Mouse (Mus musculus): Measurements from ENCODE around the gene Os9. TPM values are rescaled to one million over a fixed set of nuclear protein-coding genes. Genes with fewer than 3 reads are reported as not detected.

Gene Os9
- total and polyA plus RNA-seq, 3 experiments: 42.4 to 60.4 TPM; not detected in 1

DNA sequence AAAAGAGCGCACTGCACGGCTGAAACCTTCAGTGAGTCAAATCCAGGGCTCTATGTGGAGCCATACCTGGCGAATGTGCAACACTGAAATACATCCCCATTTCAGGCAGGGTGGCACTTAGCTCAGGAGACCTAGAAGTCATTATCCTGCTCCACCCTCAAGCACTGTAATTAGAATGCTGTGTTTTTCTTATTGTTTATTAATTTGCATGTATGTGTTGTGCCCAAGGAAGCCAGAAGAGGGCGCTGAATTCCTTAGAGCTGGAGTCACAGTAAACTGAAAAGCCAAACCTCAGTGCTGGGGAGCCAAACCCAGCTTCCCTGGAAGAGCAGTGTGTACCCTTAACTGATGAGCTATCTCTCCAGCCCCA lies 2.5 kb upstream of the Os9 start (continued):
- TF ChIP-seq ZKSCAN1 (IDR thresholded peaks at IDR 0.05; ENCODE audit: low read depth, low read length): no peak; the same call in 1 of the 2 replicates
- TF ChIP-seq BHLHE40 (IDR thresholded peaks at IDR 0.05; ENCODE audit: borderline replicate concordance, low read depth, low read length): peak; percentile 28; the same call in 1 of the 2 replicates
- TF ChIP-seq MYB (IDR thresholded peaks at IDR 0.05; ENCODE audit: low read depth, low read length): no peak
- no peak for TF ChIP-seq ZMIZ1 (IDR thresholded peaks at IDR 0.05; ENCODE audit: low read depth, low read length)
- no peak for TF ChIP-seq UBTF (IDR thresholded peaks at IDR 0.05; ENCODE audit: borderline replicate concordance, insufficient read depth, low read depth, low read length)
- no peak for TF ChIP-seq POLR2A (IDR thresholded peaks at IDR 0.05; ENCODE audit: control insufficient read depth in 1 of 2, insufficient read depth in 1 of 2, low read depth in 1 of 2, low read length in 2 of 2, poor library complexity in 1 of 2)
- TF ChIP-seq CTCF (IDR thresholded peaks at IDR 0.05 in 2 of 3, conservative IDR thresholded peaks at IDR 0.05 in 1 of 3; ENCODE audit: control insufficient read depth in 1 of 3, insufficient read depth in 1 of 3, low read depth in 2 of 3, low read length in 3 of 3, poor library complexity in 1 of 3, severe bottlenecking in 1 of 3): peak; percentile 61 to 85 (median 73)
- TF ChIP-seq MAX (IDR thresholded peaks at IDR 0.05; ENCODE audit: low read length): no peak; the same call in none of the 2 replicates
- no peak for TF ChIP-seq CHD2 (IDR thresholded peaks at IDR 0.05; ENCODE audit: low read length)

DNA sequence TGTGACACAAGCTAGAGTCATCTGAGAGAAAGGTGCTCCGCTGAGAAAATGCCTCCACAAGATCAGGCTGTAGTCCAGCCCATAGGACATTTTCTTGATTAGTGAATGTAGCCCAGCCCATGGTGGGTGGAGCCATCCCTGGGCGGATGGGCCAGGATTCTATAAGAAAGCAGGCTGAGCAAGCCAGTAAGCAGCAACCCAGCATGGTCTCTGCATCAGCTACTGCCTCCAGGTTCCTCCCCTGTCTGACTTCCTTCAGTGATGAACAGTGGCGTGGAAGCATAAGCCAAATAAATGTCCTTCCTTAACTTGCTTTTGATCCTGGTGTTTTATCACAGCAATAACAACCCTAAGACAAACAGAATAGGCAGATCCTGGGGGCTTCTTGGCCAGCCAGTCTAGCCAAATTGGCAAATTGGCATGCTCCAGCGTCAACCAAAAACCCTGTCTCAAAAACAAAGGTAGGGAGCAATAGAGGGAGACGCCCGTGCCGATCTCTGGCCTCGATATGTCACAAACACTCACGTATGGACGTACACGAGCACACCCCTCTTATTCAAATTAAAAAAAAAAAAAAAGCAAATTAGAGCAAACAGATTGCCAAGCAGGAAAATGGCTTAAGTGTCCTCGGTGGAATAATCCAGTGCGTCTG lies 2.0 kb upstream of the Os9 start:
- no peaks in the 10 kb centered on the region for H3K27me3 ChIP-seq (ENCODE audit: control insufficient read depth in 1 of 2, insufficient read depth in 2 of 2, low read length in 2 of 2)
- 0 out of 2 replicates have a peak, but pooled peaks have one; percentile 7 for TF ChIP-seq ZC3H11A (IDR thresholded peaks at IDR 0.05; ENCODE audit: low read depth, low read length)
- TF ChIP-seq MAFK (IDR thresholded peaks at IDR 0.05; ENCODE audit: borderline replicate concordance, low read depth, low read length): no peak
- peak; percentile 96 for TF ChIP-seq TBP (IDR thresholded peaks at IDR 0.05; ENCODE audit: low read depth, low read length)
- 0 out of 2 replicates have a peak, but pooled peaks have one; percentile 20 for TF ChIP-seq ZKSCAN1 (IDR thresholded peaks at IDR 0.05; ENCODE audit: low read depth, low read length)
- peak; percentile 31; the same call in 1 of the 2 replicates for TF ChIP-seq MYC (IDR thresholded peaks at IDR 0.05; ENCODE audit: low read depth, low read length)
- TF ChIP-seq TCF12 (IDR thresholded peaks at IDR 0.05; ENCODE audit: low read depth, low read length): peak; percentile 53
- TF ChIP-seq ZNF384 (IDR thresholded peaks at IDR 0.05; ENCODE audit: low read depth, low read length): peak; percentile 59
- peak in 1 of 2 experiments; percentile 88; a peak in 2 of 4 replicates for TF ChIP-seq POLR2A (IDR thresholded peaks at IDR 0.05; ENCODE audit: control insufficient read depth in 1 of 2, insufficient read depth in 1 of 2, low read depth in 1 of 2, low read length in 2 of 2, poor library complexity in 1 of 2)
- TF ChIP-seq POLR2AphosphoS5 (IDR thresholded peaks at IDR 0.05; ENCODE audit: borderline replicate concordance, low read depth, low read length): no peak; the same call in 1 of the 2 replicates
- peak; percentile 67 for TF ChIP-seq SIN3A (IDR thresholded peaks at IDR 0.05; ENCODE audit: low read length)
- peak; percentile 72 for TF ChIP-seq POLR2AphosphoS2 (IDR thresholded peaks at IDR 0.05; ENCODE audit: low read length)
- TF ChIP-seq MAZ (IDR thresholded peaks at IDR 0.05; ENCODE audit: low read depth, low read length): 0 out of 2 replicates have a peak, but pooled peaks have one; percentile 36
- TF ChIP-seq NELFE (IDR thresholded peaks at IDR 0.05; ENCODE audit: low read depth, low read length): peak; percentile 76
- TF ChIP-seq RAD21 (IDR thresholded peaks at IDR 0.05; ENCODE audit: low read depth, low read length): no peak
- peak; percentile 67 for TF ChIP-seq MXI1 (IDR thresholded peaks at IDR 0.05; ENCODE audit: low read depth, low read length)
- no peak for TF ChIP-seq HCFC1 (IDR thresholded peaks at IDR 0.05; ENCODE audit: low read depth, low read length)
- peak; percentile 93; the same call in 1 of the 2 replicates for TF ChIP-seq ZMIZ1 (IDR thresholded peaks at IDR 0.05; ENCODE audit: low read depth, low read length)
- peak; percentile 46; the same call in 1 of the 2 replicates for TF ChIP-seq ETS1 (IDR thresholded peaks at IDR 0.05; ENCODE audit: low read depth, low read length)
- TF ChIP-seq USF1 (IDR thresholded peaks at IDR 0.05; ENCODE audit: low read depth, low read length): 0 out of 2 replicates have a peak, but pooled peaks have one; percentile 15
- no peaks in the 10 kb centered on the region for H3K9me3 ChIP-seq (replicated peaks; ENCODE audit: insufficient read depth, low read length)
- peaks cover 6 to 28% of the 10 kb centered on the region in 2 experiments for H3K4me1 ChIP-seq (ENCODE audit: control insufficient read depth in 1 of 2, insufficient read depth in 2 of 2, low read length in 2 of 2)
- peak overlapping the region; percentile 50 to 62 for H3K4me3 ChIP-seq (ENCODE audit: control insufficient read depth in 1 of 2, insufficient read depth in 1 of 2, low read depth in 2 of 2, low read length in 2 of 2)
- peak overlapping the region; percentile 65 for H3K27ac ChIP-seq (ENCODE audit: control insufficient read depth, low read depth, low read length)
- H3K79me2 ChIP-seq (ENCODE audit: control insufficient read depth, insufficient read depth, low read length, poor library complexity): peaks cover 7% of the 10 kb centered on the region
- DNase-seq (ENCODE audit: low read depth, low spot score): peak; percentile 90
- peak overlapping the region; percentile 58 for H3K9ac ChIP-seq (ENCODE audit: control insufficient read depth, low read depth, low read length, poor library complexity, severe bottlenecking)
- H3K36me3 ChIP-seq (ENCODE audit: control insufficient read depth in 1 of 2, insufficient read depth in 2 of 2, low read length in 2 of 2): peaks cover 0 to 23% of the 10 kb centered on the region in 2 experiments; a peak in 2 of 4 replicates

Measured in MEL (cell line).